Mouse (Mus musculus) brain, embryonic 14.5 days (tissue): ENCODE measurements around the gene Lgals2.

Experiments
- CTCF ChIP-seq: fragments of 200-500 bp; IDR thresholded peaks from 2 replicates; pipeline ENCODE4 v1.5.1; 2012; ENCODE audit warnings: inconsistent platforms, mild to moderate bottlenecking, moderate library complexity, borderline replicate concordance; ENCODE audit not compliant: insufficient read depth, insufficient read length; ENCODE audit errors: extremely low read depth
- POLR2A ChIP-seq: fragments of 200-500 bp; IDR thresholded peaks from 2 replicates; pipeline ENCODE4 v1.6.1; 2012; ENCODE audit warnings: mild to moderate bottlenecking, inconsistent platforms, borderline replicate concordance; ENCODE audit not compliant: poor library complexity, insufficient read depth, insufficient read length, severe bottlenecking; ENCODE audit errors: extremely low read depth

- TF ChIP-seq CTCF (no peak), POLR2A (no peak)
These were observed 5.8 kb downstream of the Lgals2 start for GRCm38 (mm10) chr15:78849485-78849884.
